Mouse (Mus musculus): ENCODE results near the gene Lix1.
"Not testable (repeated sequence)": the region's sequence is repeated elsewhere in the genome, so short reads cannot be mapped to it uniquely, and the experiment has no call there.

The Lix1 gene

DNA sequence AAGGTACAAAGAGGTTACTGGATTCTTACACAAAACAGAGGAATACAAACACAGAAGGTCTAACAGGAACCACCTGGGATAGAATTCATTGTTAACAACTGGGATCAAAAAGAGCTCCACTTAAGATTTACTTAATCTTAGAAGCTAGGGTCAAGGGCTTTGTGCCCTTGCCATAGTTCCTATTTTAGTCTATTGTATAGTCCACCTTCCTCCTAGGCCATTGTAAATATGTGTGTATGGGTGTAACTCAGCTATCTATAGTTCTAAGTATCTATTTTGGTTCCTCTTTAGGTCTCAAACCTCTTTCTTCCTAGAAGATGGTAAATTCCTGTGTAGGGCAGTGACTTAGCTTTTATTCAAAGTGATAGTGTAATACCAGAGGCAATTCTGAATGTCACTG lies 93.8 kb downstream of the Lix1 start:
- not testable (repeated sequence) for DNase-seq (ENCODE audit: low spot score)

DNA sequence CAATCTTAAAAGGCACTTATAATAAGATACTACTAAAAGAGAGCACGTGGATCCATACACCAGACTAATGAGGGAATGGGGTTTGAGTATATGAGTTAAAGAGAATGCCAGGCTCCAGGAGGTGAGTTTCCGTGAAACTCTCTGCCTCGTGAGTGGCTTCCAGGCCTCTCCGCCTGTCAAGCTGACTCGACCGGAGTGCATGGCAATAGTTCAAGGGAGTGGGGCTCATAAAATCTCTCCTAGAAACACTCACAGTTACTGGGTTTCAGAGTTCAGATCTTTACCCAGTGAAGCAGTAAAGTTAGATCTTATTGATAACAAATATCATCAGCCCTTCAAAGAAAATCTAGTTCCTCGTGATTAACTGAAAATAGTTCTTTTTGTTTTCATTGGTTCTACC lies 94.3 kb downstream of the Lix1 start:
- DNase-seq (ENCODE audit: low spot score), result no peak

DNA sequence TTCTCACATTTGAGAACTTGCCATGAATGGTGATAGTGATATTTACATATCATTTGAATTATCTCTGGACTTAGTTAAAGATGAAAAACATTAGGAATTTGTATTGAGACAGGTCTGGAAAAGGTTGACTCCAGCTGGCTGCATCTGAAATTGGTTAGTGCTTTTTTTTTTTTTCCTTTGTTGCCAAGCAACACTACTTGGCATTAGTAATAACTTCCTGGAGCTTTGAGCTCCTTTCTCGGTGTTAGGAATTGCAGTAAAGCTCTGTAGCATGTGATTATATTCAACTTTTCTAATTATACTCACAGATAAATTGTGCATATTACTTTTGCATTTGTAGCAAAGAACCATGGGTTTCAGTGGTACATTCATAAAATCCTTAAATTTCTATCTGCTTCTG lies 96.4 kb downstream of the Lix1 start:
- DNase-seq (ENCODE audit: low spot score), result no peak

DNA sequence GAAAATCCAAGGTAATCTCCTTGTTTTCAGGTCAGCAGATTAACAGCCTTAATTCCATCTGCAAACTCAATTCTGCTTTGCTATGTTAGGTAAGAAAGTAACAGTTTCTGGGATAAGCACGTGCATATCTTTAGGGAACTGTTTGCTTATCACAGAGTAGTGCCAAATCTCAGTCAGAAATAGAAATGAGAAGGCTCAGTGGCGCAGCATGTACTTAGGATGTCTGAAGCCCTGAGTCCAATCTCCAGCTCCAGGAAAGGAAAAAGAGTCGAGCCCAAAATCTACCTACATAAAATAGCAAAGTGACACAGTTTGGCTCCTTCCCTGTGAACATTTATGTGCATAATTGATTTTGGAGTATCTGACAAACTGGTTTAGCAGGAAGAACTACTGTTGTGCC lies 96.8 kb downstream of the Lix1 start:
- no peak for DNase-seq (ENCODE audit: low spot score)

- DNase-seq (ENCODE audit: low spot score), result no peak
Measured at GRCm38 (mm10) chr17:17506677-17507076, 104.2 kb downstream of the Lix1 start.
